Mouse (Mus musculus): ENCODE measurements around the gene Dido1.

DNA sequence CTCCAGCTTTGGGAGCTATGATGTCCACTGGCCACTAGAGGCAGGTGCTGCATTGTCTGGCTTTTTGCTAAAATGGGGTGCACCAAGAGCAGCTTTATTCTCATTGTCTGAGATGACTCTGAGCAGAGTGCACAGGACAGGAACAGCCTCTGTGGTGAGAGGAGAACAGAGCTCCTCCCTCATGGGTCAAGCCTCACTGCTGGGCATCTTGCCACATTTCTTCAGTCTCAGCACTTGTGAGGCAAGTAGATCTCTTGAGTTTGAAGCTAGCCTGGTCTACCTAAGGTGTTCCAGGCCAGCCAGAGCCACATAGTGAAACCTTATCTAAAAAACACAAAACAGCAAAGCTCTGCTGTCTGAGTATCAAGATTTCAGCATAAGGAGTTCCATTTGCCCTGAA is 63.0 kb downstream of the Dido1 start:
- TF ChIP-seq CTCF (IDR thresholded peaks at IDR 0.05; ENCODE audit: insufficient read depth, low read depth, low read length) (no peak), POLR2A (IDR thresholded peaks at IDR 0.05; ENCODE audit: insufficient read depth, low read depth, low read length) (no peak)
